Mouse (Mus musculus): ENCODE measurements at regions not wholly inside any gene's neighbourhood (a gene's known extent, or its start where the extent isn't known, plus 50 kb on each side); places are given as distances from the start of the nearest gene placed in this dataset.
A peak's percentile ranks its signal among the peaks of the same experiment; 100 is the strongest.

DNA sequence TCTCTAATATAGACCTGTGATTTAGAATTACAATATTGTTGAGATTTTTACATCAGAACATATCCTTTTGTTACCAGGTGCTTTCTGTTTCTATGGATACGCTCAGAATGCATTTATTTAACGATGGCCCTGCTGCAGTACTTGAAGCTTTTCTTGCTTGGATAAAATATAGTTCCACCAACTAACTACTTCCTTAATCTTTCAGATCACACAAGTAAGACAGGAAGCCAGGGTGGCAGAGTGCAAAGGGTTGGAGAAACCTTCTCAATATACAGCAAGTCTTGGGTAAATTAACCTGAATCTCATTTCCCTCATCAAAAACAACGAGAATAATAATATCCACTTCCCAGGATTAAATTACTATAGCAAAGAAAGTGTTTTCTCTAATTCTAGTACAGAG is 193.1 kb upstream of the Acvr2a start:
- DNase-seq (ENCODE audit: low spot score in 2 of 2) = no peak

DNA sequence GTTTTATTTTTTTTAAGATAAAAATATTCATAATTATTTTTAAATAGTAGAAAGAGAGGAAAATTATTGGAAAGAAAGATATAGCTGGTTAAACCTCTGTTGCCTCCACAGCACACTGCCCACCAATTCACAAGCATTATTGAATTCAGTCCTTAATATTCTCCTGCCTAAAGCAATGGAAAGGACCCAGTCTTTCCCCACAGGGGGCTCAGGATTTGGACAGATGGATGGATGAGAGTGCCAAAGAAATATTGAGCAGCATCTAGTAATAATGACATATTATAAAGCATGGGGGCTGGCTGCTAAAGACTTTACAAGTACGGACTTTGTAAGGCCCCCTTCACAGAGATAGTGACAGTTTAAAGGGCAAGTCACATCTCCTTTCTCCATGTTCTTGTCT is 191.6 kb upstream of the Acvr2a start:
- no peak for DNase-seq (ENCODE audit: low spot score in 2 of 2)

DNA sequence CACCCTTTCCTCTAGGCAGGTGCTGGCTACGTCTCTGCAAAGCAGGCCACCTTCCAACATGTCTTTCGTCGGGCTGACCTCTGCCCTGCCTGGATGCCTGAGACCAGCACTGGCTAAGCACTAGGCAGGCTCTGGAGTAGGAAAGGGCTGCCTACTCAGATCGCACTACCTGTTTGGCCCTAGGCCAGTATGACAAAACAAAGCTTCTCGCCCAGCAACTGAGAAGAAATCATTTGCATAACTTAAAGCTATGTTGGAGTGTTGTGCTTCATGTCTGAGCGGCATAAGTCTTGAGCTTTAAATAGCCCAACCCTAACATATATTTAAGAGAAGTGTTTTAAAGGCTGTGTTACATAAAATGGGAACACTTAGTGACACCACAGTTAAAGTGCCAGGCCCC is 189.9 kb upstream of the Acvr2a start:
- peak; percentile 51 to 63 for DNase-seq (ENCODE audit: low spot score in 2 of 2)

DNA sequence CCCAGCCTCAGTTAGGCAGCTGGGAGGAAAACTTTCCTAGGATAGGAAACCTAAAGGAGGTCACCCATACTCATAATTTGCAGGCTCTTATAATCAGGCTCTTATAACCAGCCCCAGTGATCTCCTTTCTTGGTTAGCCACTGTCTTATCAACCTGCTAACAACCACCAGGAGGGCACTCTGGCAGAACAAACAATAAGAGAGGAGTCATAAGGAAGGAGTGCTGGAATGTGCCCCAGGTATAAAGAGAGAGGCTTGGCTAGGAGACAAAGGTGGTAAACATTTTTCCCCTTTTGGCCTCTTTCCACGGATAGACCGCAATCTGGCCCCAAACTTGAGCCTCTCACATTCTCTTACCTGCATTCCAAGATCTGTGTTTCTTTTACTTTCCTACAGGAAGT is 189.4 kb upstream of the Acvr2a start:
- no peak for DNase-seq (ENCODE audit: low spot score in 2 of 2)

DNA sequence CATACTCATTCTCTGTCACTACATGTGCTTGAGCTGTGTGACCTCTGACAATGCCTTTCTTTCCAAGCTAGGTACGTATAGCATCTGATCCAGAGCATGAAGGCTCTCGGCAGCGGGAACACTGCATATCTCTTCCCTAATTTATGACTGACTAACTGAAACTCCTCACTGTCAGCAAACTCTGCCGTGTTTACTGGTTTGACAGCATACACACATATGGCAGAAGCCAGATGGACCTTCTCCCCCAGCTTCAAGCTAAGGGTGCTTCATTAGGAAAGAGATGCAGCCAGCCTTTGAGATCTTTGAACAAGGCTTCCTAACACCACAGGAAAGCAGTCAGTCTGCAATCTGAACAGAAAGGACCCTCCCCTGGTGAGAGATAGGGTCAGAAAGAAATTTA is 186.9 kb upstream of the Acvr2a start:
- DNase-seq (ENCODE audit: low spot score in 2 of 2) = no peak

DNA sequence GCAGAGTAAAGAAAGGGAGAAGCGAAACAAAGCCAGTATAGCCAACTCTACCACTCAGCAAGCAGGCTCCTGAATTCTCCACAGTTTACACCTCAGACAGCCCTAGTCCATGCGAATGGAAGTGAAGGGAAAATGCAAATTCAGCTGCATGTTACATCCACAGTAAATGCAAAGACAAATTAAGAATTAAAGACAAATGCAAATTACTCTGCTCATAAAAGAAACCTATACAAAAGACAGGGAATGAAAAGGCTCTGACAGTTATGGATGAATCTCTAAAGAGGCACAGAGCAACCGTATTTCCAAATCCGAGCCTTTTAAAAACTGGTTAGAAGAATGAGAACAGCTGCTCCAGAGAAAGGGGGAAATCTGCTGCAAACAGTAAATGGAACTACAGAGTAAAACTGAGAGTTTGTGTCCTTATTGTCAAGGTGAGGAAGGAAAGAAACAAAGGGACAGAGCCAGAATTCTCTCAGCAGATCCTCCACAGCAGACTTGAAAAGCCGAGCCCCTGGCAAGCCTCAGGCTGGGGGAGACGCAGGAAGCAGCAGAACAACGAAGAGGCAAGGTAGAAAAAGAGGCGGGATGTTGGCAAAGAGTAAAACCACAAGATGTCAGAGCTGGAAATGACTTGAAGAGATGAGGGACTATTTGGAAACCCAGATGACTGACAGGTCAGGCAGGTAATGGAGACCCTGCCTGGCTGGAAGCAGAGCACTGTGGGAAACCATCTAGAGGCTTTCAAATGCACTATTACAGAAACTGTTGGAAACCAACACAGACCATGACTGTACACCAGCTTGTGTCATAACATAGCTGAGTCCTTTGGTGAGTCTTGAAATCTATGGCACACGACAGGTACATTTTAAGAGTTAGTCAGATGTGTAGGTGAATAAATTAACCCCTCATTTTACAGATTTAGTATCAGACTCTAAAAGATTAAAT is 184.5 kb upstream of the Acvr2a start:
- no peak for DNase-seq (ENCODE audit: low spot score in 2 of 2)

DNA sequence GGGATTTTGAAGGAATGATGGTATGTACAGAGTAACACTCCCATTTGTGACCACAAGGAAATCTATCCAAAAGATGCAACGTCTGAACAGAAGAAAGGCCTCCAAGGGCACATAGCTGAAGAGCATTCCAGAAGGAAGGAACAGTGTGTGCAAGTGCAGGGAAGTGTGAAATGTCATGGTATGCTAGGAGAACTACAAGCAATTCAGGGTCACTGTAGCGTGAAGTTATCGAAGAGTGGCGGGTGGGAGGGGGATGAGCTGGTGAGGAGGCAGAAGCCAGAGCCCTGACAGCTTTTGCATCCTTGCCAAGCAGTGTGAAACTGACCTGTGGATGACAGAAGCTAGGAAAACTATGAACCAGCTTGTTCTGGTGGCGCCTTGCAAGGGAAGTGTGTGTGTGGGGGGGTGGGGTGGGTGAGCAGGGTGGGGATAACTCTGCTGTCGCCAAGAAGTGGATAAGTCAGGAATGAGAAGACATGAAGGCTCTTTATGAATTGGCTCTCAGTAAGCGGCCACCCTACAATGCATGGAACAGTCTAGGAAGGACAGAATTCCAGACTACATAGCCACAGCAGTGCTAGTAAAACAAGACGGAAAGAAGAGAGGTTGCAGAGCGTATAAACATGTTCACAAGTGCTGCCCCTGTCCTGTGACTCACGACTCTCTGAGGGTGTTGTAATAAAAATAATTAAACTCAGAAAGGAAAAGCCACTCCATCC is 179.3 kb upstream of the Acvr2a start:
- no peak for DNase-seq (ENCODE audit: low spot score in 2 of 2)

DNA sequence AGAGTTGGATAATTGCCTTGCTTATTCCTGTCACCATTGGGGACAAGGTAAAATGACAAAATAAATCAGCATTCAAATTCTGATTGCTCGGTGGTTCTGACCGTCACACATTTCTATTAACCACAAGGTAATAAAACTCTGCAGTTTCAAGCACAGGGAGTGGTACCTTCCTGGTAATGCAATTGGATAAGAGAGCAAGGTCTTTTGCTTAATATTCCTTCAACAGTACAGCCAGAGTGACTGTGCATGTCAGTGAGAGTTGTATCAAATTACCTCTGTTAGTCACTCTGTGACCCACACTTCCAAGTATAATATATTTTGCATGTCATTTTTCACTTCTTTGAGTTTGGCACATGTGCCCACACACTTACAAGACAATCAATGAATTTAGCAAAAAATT is 177.8 kb upstream of the Acvr2a start:
- DNase-seq (ENCODE audit: low spot score in 2 of 2) = no peak

DNA sequence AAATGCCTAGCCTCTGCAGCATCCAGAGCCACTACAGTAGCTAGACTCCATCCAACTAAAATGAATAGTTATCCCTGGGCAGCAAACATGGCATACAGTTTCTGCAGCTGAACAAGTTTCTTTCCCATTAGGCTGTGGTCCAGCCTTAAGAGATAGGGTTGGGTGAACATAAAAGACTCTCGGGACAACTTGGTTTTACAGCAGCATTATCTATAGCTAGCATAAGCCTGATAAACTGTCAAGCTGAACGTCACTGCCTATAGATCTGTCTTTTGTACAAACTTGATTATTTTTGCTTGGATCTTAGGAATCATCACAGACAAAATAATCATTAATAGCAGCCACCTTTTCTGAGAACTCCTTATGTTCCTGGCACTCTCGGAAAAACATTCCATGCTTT is 169.8 kb upstream of the Acvr2a start:
- no peak for DNase-seq (ENCODE audit: low spot score in 2 of 2)

DNA sequence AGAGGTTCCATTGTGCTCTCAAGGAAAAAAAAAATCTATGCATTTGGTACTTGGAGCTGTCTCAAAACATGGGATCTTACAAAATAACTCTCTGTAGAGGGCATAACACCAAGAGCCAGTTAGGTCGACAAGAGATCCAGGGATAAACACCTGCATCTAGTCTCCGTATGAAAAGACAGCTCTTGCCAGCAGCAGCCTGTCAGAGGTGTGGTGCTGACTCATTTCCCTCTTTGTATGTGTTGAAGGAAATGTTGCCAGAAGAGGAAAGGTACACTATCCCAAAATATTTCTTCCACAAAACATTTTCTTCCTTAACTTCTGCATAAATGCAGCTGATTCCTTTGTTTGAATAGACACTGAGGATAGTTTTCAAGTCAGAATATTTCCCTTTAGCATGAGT is 163.6 kb upstream of the Acvr2a start:
- peak in 1 of 2 experiments; percentile 10 for DNase-seq (ENCODE audit: low spot score in 2 of 2)

DNA sequence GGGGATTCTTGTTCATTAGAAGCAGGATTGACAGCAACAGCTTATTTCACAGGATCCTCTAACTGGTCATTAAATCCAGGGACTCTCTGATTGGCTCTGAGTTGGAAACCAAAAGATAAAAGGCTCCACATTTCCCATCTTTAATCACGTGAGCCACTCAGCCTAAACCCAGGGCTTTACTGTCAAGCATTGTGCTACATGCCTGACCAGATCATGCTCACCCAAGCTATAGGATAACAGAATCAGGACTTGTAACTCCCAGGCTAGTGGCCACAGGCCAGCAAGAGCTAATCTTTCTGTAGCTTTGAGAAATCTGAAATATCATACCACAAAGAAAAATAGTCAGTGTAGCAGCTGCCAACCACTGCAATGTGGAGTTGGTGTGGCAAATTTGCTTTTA is 152.7 kb upstream of the Acvr2a start:
- no peak for DNase-seq (ENCODE audit: low spot score in 2 of 2)

DNA sequence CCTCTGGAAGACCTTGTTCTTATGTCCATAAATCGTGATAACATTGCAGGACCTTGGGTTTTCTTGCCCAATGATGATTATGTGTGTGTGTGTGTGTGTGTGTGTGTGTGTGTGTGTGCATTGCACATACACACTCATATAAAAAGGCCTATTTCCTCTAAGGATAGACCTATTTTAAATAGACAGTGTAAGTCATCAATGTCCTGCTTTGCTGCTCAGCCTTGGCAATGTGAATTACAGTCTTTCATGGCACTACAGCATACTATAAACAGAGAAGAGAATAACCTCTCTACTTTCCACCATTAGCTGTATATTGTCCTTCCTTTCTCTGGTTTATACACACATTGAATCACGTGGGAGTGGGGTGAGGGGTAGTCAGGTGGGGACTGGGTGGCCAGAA is 148.8 kb upstream of the Acvr2a start:
- DNase-seq (ENCODE audit: low spot score in 2 of 2) = no peak

DNA sequence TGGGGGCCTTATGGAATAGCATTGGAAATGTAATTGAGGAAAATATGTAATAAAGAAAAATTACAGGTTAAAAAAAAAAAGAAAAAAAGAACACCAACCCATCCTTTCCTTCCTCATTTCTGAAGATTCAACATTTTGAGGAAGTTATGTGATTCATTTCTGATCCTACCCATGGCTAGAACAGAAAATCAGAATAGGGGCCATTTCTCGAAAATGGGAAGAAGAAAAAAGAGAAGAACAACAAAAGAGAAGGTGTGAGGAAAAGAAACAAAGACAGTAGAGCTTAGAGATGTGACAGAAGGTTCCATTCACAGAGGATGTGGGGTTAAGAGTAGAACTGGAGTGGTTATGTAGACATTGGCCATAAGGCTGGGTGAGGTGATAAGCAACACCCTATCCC is 124.8 kb upstream of the Acvr2a start:
- no peak for DNase-seq (ENCODE audit: low spot score in 2 of 2)

DNA sequence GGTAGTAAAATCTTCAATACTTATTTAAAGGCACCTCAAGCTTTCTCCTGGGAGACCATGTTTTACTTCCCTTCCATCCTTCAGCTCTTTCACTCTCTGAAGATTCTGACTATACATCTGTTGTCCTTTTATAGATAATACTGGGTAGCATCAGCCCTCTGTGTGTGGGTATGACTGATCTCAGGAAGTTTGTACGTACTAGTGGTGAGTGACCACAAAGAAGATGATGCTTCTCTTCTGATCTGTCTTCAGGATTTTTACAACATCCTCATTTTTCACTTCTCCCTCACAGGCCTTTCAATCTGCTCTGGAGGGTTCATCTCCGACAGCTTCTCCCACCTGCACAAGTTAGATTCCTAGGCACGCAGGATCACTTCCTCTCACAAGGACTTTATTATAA is 119.4 kb upstream of the Acvr2a start:
- no peak for DNase-seq (ENCODE audit: low spot score in 2 of 2)

DNA sequence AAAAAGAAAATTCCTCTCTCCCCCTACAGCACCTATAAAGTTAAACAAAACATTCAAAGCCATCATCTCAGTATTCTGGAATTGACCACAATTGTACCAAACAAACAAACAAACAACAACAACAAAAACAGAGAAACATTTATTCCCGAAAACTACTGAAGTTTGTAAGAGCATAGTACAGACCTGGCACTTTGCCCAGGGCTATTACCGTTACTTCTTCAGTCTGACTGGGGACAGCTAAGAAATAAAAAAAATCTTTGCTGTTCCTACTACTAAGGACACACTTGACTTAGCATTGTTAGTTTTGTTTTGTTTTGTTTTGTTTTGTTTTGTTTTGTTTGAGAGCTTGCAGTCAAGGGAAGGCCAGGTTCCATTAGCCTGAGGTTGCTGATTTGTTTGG is 113.0 kb upstream of the Acvr2a start:
- no peak for DNase-seq (ENCODE audit: low spot score in 2 of 2)

DNA sequence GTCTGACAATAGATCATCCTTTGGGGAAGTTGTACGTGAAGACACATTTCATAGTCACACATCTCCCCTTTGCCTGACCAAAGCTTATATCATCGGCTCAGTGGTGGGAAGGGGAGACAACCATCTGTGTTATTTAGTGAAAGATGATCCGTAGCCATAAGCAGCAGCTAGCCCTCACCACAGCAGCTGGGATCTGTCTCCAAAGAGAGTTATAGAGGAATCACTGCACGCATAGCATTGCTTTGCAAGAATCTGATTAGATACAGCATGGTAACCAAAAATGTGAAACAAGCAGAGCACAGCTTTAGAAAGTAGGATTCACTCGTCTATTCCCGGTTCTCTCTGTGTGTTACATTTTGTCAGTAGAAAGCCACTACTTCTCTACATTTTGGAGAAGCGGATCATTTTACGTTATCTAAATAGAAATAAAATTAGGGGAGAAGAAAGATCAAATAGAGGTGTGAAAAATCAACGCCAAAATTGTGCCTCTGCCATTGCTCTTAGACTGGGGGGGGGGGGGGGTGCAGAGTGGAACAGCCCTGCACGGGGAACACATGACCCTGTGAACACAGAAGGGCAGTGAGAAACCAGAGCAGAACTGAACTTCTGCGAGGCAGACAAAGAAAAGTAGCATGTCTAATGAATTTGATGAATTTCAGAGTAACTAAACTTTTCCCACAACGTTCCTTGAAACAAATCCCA is 108.7 kb upstream of the Acvr2a start:
- peak in 1 of 2 experiments; percentile 4 for DNase-seq (ENCODE audit: low spot score in 2 of 2)

DNA sequence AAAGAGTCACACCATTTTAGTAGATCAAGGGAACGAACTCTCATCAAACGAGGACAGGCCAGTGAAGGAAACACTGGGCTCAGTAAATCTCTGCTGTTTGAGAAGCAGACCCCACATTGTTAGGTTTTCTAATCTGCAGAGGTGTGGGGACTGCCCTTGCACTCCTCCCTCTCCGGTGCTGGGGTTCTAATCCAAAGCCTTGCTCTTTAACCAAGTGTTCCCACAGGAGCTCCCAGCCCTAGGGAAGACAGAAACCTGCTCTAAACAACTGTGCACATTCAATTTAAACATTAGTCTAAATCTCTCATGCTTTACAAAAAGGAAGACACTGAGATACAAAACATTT is 108.1 kb upstream of the Acvr2a start:
- no peak for DNase-seq (ENCODE audit: low spot score in 2 of 2)

DNA sequence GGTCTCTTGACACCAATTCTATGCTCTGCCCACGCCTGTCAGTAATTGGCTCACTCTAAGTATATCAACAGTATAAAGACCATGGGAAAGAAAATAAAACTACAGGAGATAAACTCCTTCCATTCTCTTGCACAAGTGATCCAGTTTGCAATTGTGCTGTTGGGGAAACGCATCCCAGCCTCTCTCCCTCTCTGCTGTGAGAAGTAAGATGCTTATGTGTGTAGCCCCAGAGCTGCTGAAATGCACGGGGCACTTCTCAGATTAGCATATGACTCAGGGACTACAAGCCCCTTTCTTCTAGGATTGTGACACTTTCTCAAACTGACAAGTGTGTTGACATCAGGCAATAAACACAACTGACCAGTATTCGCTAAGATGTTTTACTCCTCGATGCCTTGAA is 107.7 kb upstream of the Acvr2a start:
- no peak for DNase-seq (ENCODE audit: low spot score in 2 of 2)

DNA sequence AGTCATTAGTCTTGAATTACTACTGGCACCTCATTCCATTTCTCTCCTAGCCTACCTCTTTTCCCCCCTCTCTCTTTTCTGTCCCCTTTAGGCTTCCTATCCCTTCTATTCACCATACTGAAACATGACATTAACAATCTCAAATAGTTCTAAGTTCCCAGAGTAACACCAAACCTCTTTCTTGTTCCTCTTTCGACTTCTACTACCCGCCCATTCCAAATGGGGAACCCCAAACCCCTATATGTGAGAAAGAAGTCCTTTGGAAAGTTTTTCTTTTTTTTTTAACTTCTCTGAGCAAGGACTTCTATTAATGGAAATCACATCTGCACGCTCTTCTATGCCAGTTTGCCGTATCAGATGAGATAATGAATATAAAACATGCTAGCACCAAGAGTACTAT is 97.7 kb upstream of the Acvr2a start:
- DNase-seq (ENCODE audit: low spot score in 2 of 2) = no peak

DNA sequence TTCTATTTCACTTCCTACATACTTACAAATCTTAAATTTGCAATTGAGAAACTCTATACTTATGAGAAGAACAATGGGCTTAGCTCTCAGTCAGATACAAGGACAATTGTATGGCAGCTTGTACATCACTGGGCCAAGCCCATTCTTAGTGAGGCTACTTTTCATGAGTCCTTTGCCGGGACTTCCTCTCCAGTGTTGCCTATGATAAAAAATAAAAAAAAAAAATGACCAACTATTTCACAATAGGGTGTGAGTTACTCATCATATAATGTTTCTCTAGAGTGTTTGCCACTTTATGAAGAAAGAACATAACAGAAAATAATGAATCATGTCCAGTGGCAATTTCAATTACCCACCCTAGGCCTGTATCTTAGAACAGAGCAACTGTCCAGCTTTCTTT is 96.1 kb upstream of the Acvr2a start:
- no peak for DNase-seq (ENCODE audit: low spot score in 2 of 2)

DNA sequence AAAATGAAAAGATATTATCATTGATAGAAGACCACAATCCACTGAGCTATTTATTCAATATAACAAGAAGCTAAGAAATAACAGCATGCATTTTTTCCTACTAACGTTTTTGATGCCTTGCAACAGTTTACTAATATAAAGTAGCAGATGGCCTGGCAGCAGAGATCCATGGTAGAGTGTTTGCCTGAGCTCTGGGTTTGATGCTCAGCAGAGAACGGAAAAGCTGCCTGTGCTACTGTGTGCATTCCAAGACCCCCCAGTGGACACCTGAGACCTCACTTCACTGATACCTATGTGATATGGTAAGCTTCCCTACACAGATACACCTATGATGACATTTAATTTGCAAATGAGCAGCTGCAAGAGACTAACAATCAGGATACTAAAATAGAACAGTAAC is 95.6 kb upstream of the Acvr2a start:
- DNase-seq (ENCODE audit: low spot score in 2 of 2) = no peak

DNA sequence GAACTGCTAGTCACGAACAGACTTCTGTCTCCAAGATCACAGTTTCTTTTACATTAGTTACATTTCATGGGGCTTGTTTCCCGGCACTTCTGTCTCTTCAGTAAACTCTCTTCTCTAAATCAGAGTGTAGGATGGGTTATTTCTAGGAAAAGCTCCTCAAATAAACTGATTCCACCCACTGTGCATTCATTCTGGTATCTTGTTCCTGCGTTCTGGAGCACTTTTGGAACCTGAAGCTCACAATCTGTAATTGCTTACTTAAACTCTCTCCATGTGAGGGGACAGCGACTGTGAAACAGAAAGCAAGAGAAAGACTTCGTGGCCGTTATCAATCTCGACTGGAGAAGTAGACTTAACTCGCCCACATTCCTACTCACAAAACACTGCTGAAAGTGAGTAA is 83.1 kb upstream of the Acvr2a start:
- peak; percentile 22 to 47 for DNase-seq (ENCODE audit: low spot score in 2 of 2)

DNA sequence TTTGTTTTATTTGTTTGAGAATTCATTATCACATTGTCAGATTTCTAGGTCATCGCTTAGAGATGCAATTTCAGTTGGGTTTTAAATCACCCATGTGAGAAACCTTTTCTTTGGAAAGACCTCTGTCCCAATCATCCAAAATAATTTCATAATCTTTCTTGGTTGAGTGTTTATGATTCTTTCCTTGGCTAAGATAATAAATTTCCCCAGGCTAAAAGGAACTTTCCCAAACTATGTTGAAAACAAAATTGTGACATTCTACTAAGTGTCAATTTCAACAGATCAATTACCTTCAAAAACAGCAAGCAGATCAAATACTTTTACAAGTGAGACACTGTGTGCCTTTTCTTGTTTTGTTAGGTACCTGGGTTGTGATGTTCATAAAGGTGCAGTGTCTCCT is 80.0 kb upstream of the Acvr2a start:
- DNase-seq (ENCODE audit: low spot score in 2 of 2) = no peak
